Mouse (Mus musculus) limb, embryonic 12.5 days (tissue): ENCODE measurements around the gene Rtn4rl1. TPM values are rescaled to one million over a fixed set of nuclear protein-coding genes. Genes with fewer than 3 reads are reported as not detected.

Experiments
- ATAC-seq: fragments of 200-750 bp; cut with Nextera tagmentation; 2 replicates; pipeline ENCODE4 v1.8.0; 2017; ENCODE audit warnings: low read depth, moderate TSS enrichment; ENCODE audit not compliant: insufficient number of reproducible peaks, insufficient read depth, low FRiP score, low TSS enrichment
- H3K27ac ChIP-seq: fragments of 300-500 bp; sonication (generic); 2 replicates; pipeline ENCODE4 v1.5.1; 2016; ENCODE audit warnings: mild to moderate bottlenecking, moderate library complexity
- H3K27me3 ChIP-seq: fragments of 300-500 bp; sonication (generic); 2 replicates; pipeline ENCODE4 v1.6.1; 2016; ENCODE audit warnings: mild to moderate bottlenecking, moderate library complexity
- H3K36me3 ChIP-seq: fragments of 300-500 bp; sonication (generic); 2 replicates; pipeline ENCODE4 v1.6.1; 2016; ENCODE audit warnings: mild to moderate bottlenecking, moderate library complexity
- H3K4me1 ChIP-seq: fragments of 300-500 bp; sonication (generic); replicated peaks from 2 replicates; pipeline ENCODE4 v1.6.1; 2016
- H3K4me2 ChIP-seq: fragments of 300-500 bp; sonication (generic); 2 replicates; pipeline ENCODE4 v1.6.1; 2016; ENCODE audit warnings: mild to moderate bottlenecking, moderate library complexity
- H3K4me3 ChIP-seq: fragments of 300-500 bp; sonication (generic); replicated peaks from 2 replicates; pipeline ENCODE4 v1.5.1; 2016; ENCODE audit warnings: mild to moderate bottlenecking
- H3K9ac ChIP-seq: fragments of 300-500 bp; sonication (generic); replicated peaks from 2 replicates; pipeline ENCODE4 v1.6.1; 2016; ENCODE audit warnings: mild to moderate bottlenecking, moderate library complexity
- H3K9me3 ChIP-seq: fragments of 300-500 bp; sonication (generic); 2 replicates; pipeline ENCODE4 v1.6.1; 2016; ENCODE audit warnings: mild to moderate bottlenecking, moderate library complexity
- WGBS: fragments of 180-500 bp; shearing (Covaris S2); methylation state at CpG from one replicate; pipeline ENCODE4 v1.1.7; 2016; 5-methylcytosine and 5-hydroxymethylcytosine counted together
- polyA plus RNA-seq: library from polyadenylated mRNA; unstranded; fragments of >200 nt; fragmentation: Nextera tagmentation; extraction: Ambion mirVana; gene quantifications from 2 replicates; pipeline ENCODE4 v1.2.1, GENCODE M21; 2016

Rtn4rl1 gene
- polyA plus RNA-seq, 1 experiment from 2014 or later: 1.5 TPM

GRCm38 (mm10) chr11:75157037-75157436 is 36.5 kb upstream of the Rtn4rl1 start:
- 25% methylated on average over 4 of the region's 4 CpGs for WGBS
- no peak overlapping the region for H3K4me3 ChIP-seq
- no peak overlapping the region; the same call in 1 of the 2 replicates for H3K9ac ChIP-seq
- peaks cover 42% of the 10 kb centered on the region for H3K36me3 ChIP-seq
- no peak for ATAC-seq
- H3K9me3 ChIP-seq: no peaks in the 10 kb centered on the region
- 0 out of 2 replicates have a peak overlapping the region, but pooled peaks have one; percentile 53 for H3K27ac ChIP-seq
- no peak overlapping the region for H3K4me2 ChIP-seq
- peaks cover 41% of the 10 kb centered on the region for H3K4me1 ChIP-seq
- no peaks in the 10 kb centered on the region for H3K27me3 ChIP-seq

GRCm38 (mm10) chr11:75157901-75158300 is 35.7 kb upstream of the Rtn4rl1 start:
- Histone ChIP-seq H3K9me3 (no peaks in the 10 kb centered on the region), H3K36me3 (peaks cover 51% of the 10 kb centered on the region), H3K27me3 (peaks cover 2% of the 10 kb centered on the region; the same call in 1 of the 2 replicates), H3K4me2 (no peak overlapping the region), H3K9ac (no peak overlapping the region), H3K4me3 (no peak overlapping the region), H3K4me1 (peaks cover 43% of the 10 kb centered on the region), H3K27ac (0 out of 2 replicates have a peak overlapping the region, but pooled peaks have one; percentile 17)
- no peak for ATAC-seq
- WGBS: 38% methylated on average over 2 of the region's 2 CpGs

DNA sequence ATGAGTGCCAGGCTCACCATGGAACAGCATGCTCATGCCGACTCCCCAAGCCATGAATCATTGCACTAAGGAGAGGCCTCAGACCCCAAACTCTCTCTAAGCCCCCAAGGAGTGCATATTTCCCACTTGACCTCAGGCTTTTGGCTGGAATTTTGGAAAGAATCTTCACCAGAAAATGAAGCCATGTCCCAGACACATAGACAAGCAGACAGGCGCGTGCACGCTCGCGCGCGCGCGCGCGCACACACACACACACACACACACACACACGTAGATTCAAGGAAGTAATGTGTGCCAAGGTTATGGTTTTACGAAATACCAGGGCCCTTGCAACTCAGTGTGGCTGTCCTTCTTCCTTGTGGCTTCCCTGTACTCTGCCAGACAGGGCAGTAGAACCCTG is 35.2 kb upstream of the Rtn4rl1 start:
- H3K4me3 ChIP-seq: no peak overlapping the region
- no peaks in the 10 kb centered on the region for H3K9me3 ChIP-seq
- no peak overlapping the region for H3K4me2 ChIP-seq
- ATAC-seq: no peak
- peaks cover 7% of the 10 kb centered on the region for H3K27me3 ChIP-seq
- H3K27ac ChIP-seq: peak overlapping the region; percentile 17; the same call in 1 of the 2 replicates
- 92% methylated on average over 14 of the region's 14 CpGs for WGBS
- no peak overlapping the region for H3K9ac ChIP-seq
- H3K36me3 ChIP-seq: peaks cover 56% of the 10 kb centered on the region
- H3K4me1 ChIP-seq: peaks cover 46% of the 10 kb centered on the region

- H3K27ac ChIP-seq: no peak overlapping the region
- no peak overlapping the region for H3K4me2 ChIP-seq
- ATAC-seq: no peak
- H3K4me3 ChIP-seq: no peak overlapping the region
- H3K9ac ChIP-seq: no peak overlapping the region
- H3K9me3 ChIP-seq: no peaks in the 10 kb centered on the region
- 63% methylated on average over 2 of the region's 2 CpGs for WGBS
- peaks cover 68% of the 10 kb centered on the region for H3K36me3 ChIP-seq
- H3K27me3 ChIP-seq: peaks cover 19% of the 10 kb centered on the region
- peaks cover 38% of the 10 kb centered on the region for H3K4me1 ChIP-seq
Observed at GRCm38 (mm10) chr11:75159564-75159963, 34.0 kb upstream of the Rtn4rl1 start.

DNA sequence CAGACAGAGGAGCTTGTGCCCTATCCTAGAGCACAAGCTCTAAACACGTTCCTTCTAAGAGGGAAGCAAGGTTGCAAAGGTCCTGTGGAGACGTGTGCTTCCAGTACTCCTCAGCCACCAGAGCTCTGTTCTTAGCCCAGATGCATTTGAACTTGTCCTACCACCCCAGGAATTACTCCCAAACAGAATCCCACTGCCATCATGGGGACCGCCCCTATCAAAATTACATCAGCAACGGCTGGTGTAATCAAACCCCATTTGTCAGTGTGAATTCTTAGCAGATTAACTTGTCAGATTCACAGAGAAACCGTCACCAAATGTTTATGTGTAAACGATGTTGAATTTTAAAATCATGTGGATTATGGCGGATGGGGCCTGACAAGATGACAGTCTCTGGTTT is 32.6 kb upstream of the Rtn4rl1 start:
- Histone ChIP-seq H3K9ac (no peak overlapping the region), H3K4me2 (no peak overlapping the region), H3K9me3 (no peaks in the 10 kb centered on the region), H3K27ac (no peak overlapping the region), H3K4me1 (peaks cover 43% of the 10 kb centered on the region), H3K36me3 (peaks cover 81% of the 10 kb centered on the region), H3K27me3 (peaks cover 32% of the 10 kb centered on the region), H3K4me3 (no peak overlapping the region)
- no peak for ATAC-seq
- WGBS: 86% methylated on average over 7 of the region's 7 CpGs

GRCm38 (mm10) chr11:75161417-75162008 is 32.1 kb upstream of the Rtn4rl1 start:
- peaks cover 38% of the 10 kb centered on the region for H3K27me3 ChIP-seq
- ATAC-seq: no peak
- peaks cover 43% of the 10 kb centered on the region for H3K4me1 ChIP-seq
- no peak overlapping the region for H3K4me2 ChIP-seq
- no peak overlapping the region for H3K9ac ChIP-seq
- peaks cover 82% of the 10 kb centered on the region for H3K36me3 ChIP-seq
- H3K27ac ChIP-seq: peak overlapping the region; percentile 45; the same call in 1 of the 2 replicates
- H3K9me3 ChIP-seq: no peaks in the 10 kb centered on the region
- 69% methylated on average over 4 of the region's 4 CpGs for WGBS
- H3K4me3 ChIP-seq: no peak overlapping the region

DNA sequence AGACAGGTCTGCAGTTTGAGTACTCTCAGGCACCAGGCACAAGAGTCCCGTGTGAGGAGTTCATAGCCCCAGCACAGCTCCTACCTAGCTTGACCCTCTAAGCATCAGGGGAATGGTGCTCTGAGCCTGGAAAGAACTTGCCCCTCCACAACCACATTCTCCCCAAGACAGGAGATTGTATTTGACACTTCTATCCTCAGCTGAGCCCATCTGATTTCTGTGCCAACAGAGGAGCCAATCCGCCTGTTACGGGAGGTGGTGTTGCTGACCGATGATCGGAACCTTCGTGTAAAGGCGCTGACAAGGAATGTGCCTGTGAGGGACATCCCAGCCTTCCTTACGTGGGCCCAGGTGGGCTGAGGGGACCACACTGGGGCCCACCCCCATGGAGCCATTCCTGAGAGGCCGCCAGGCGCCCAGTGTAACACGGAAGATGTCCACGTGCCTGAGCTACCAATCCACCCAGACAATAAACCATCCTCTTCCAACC is 30.9 kb upstream of the Rtn4rl1 start:
- Histone ChIP-seq H3K36me3 (peaks cover 88% of the 10 kb centered on the region), H3K4me1 (peaks cover 43% of the 10 kb centered on the region), H3K27me3 (peaks cover 49% of the 10 kb centered on the region), H3K4me3 (no peak overlapping the region), H3K9me3 (no peaks in the 10 kb centered on the region), H3K9ac (peak overlapping the region; percentile 5; the same call in 1 of the 2 replicates), H3K27ac (no peak overlapping the region), H3K4me2 (no peak overlapping the region)
- WGBS: 91% methylated on average over 12 of the region's 12 CpGs
- no peak for ATAC-seq

DNA sequence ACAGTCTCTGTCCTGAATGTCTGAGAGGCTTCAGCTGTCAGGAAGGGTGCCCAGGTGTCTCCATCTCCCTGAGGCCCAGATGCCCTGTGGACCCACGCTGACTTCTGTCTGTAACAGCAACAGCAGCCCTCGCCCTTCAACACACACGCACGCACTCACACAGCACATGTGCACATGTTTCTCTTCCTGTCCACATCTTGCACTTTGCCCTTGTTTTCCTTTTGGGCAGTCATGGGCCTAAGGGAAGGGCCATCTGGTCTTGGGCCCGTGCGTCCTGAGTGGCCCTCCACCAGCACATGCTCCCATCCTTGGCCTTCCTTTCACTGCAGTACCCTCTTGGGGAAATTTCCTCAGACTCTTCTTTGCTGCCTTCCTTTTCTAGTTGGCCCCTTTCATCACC is 30.2 kb upstream of the Rtn4rl1 start:
- Histone ChIP-seq H3K4me1 (peaks cover 43% of the 10 kb centered on the region), H3K27me3 (peaks cover 57% of the 10 kb centered on the region), H3K27ac (no peak overlapping the region), H3K9ac (peak overlapping the region; percentile 5; the same call in 1 of the 2 replicates), H3K4me2 (peak overlapping the region; percentile 91), H3K36me3 (peaks cover 88% of the 10 kb centered on the region), H3K4me3 (no peak overlapping the region), H3K9me3 (no peaks in the 10 kb centered on the region)
- WGBS: 79% methylated on average over 6 of the region's 6 CpGs
- ATAC-seq: no peak

DNA sequence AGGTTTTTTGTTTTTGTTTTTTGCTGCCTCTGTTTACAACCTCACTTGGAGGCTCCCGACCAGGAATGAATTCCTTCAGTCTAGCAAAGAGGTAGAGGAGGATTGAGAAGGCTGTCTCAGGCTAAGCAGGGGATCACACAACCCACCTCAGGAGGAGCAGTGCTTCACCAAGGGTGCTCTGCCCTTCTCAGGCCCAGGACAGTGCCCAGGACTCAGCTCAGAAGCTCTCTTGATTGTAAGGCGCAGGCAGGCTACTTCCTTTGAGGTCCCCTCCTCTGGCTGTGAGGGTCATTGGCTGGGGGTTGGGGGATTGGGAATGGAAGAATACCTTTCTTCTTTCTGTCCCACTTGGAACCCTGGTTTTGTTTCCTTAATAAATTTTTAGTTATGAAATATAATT is 29.5 kb upstream of the Rtn4rl1 start:
- Histone ChIP-seq H3K9ac (0 out of 2 replicates have a peak overlapping the region, but pooled peaks have one; percentile 82), H3K4me1 (peaks cover 49% of the 10 kb centered on the region), H3K9me3 (no peaks in the 10 kb centered on the region), H3K27me3 (peaks cover 63% of the 10 kb centered on the region), H3K4me2 (peak overlapping the region; percentile 91), H3K4me3 (peak overlapping the region; percentile 73), H3K36me3 (peaks cover 81% of the 10 kb centered on the region), H3K27ac (no peak overlapping the region)
- ATAC-seq: no peak
- 73% methylated on average over 2 of the region's 2 CpGs for WGBS

- Histone ChIP-seq H3K27me3 (peaks cover 70% of the 10 kb centered on the region), H3K4me1 (peaks cover 56% of the 10 kb centered on the region), H3K9ac (peak overlapping the region; percentile 82), H3K4me2 (peak overlapping the region; percentile 91), H3K36me3 (peaks cover 74% of the 10 kb centered on the region), H3K4me3 (peak overlapping the region; percentile 73), H3K9me3 (no peaks in the 10 kb centered on the region), H3K27ac (no peak overlapping the region)
- WGBS: 20% methylated on average over 15 of the region's 15 CpGs
- ATAC-seq: no peak
Observed at GRCm38 (mm10) chr11:75164750-75165149, 28.8 kb upstream of the Rtn4rl1 start.

GRCm38 (mm10) chr11:75165441-75166192 is 28.0 kb upstream of the Rtn4rl1 start:
- H3K27me3 ChIP-seq: peaks cover 79% of the 10 kb centered on the region
- H3K27ac ChIP-seq: peak overlapping the region; percentile 88
- peaks cover 66% of the 10 kb centered on the region for H3K36me3 ChIP-seq
- no peaks in the 10 kb centered on the region for H3K9me3 ChIP-seq
- peak overlapping the region; percentile 91 for H3K4me2 ChIP-seq
- H3K4me1 ChIP-seq: peaks cover 65% of the 10 kb centered on the region
- peak overlapping the region; percentile 82 for H3K9ac ChIP-seq
- 4% methylated on average over 54 of the region's 54 CpGs for WGBS
- H3K4me3 ChIP-seq: peak overlapping the region; percentile 73
- ATAC-seq: no peak
